Mouse (Mus musculus): ENCODE measurements at regions not wholly inside any gene's neighbourhood (a gene's known extent, or its start where the extent isn't known, plus 50 kb on each side); places are given as distances from the start of the nearest gene placed in this dataset.

DNA sequence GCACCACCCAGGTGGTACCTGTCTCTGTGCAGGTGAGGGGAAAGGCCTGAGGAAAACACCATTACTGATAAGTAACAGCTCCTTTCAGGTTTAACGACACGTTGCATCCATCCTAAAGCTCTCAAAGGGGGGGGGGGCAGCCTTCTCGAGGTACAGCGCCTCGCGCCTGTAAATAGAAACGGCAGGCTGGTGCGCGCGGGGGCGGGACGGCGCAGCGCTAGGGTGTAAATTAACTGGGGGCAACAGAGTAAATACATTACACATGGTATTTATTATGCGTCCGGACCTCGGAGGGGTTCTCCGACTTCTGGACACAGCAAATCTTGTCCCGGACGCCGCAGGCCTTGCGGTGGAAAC is 353.3 kb downstream of the Bcor start:
- TF ChIP-seq CTCF (IDR thresholded peaks at IDR 0.05; ENCODE audit: borderline replicate concordance, extremely low read depth, insufficient read depth, insufficient read length), result no peak
- no peak for TF ChIP-seq POLR2A (IDR thresholded peaks at IDR 0.05; ENCODE audit: borderline replicate concordance, extremely low read depth, insufficient read depth, insufficient read length, poor library complexity, severe bottlenecking)
